Mouse (Mus musculus) stomach, postnatal 0 days (tissue): ENCODE measurements around the gene Iars. TPM values are rescaled to one million over a fixed set of nuclear protein-coding genes. Genes with fewer than 3 reads are reported as not detected.

Source experiments
- ATAC-seq: fragments of 200-750 bp; cut with Nextera tagmentation; 2 replicates; pipeline ENCODE4 v1.8.0; 2017; ENCODE audit not compliant: low FRiP score, low TSS enrichment
- DNase-seq: peaks from one replicate; pipeline ENCODE4 v3.0.0-alpha.2; 2016; ENCODE audit warnings: low spot score
- H3K27ac ChIP-seq: fragments of 300-500 bp; sonication (generic); replicated peaks from 2 replicates; pipeline ENCODE4 v1.5.1; 2014; ENCODE audit warnings: mild to moderate bottlenecking, control low read depth
- H3K27me3 ChIP-seq: fragments of 300-500 bp; sonication (generic); 2 replicates; pipeline ENCODE4 v1.6.1; 2014; ENCODE audit warnings: low read length; ENCODE audit not compliant: control insufficient read depth, insufficient read depth
- H3K36me3 ChIP-seq: fragments of 300-500 bp; sonication (generic); 2 replicates; pipeline ENCODE4 v1.6.1; 2014; ENCODE audit warnings: low read length, mixed read lengths; ENCODE audit not compliant: control insufficient read depth, insufficient read depth
- H3K4me1 ChIP-seq: fragments of 300-500 bp; sonication (generic); replicated peaks from 2 replicates; pipeline ENCODE4 v1.6.1; 2014; ENCODE audit warnings: antibody characterized with exemption; ENCODE audit not compliant: control insufficient read depth, insufficient read depth
- H3K4me2 ChIP-seq: fragments of 300-500 bp; sonication (generic); replicated peaks from 2 replicates; pipeline ENCODE4 v1.6.1; 2014; ENCODE audit warnings: low read depth, mild to moderate bottlenecking, control low read depth, moderate library complexity
- H3K4me3 ChIP-seq: fragments of 300-500 bp; sonication (generic); 2 replicates; pipeline ENCODE4 v1.5.1; 2014; ENCODE audit warnings: low read depth, low read length, control low read depth
- H3K9ac ChIP-seq: fragments of 300-500 bp; sonication (generic); 2 replicates; pipeline ENCODE4 v1.6.1; 2014; ENCODE audit warnings: mild to moderate bottlenecking, low read length, control low read depth, mixed read lengths
- H3K9me3 ChIP-seq: fragments of 300-500 bp; sonication (generic); 2 replicates; pipeline ENCODE4 v1.6.1; 2016; ENCODE audit warnings: low read length; ENCODE audit not compliant: control insufficient read depth
- CTCF ChIP-seq: IDR thresholded peaks from 2 replicates; pipeline ENCODE4 v1.5.1; 2016; ENCODE audit warnings: antibody characterized with exemption, low read depth, mild to moderate bottlenecking, moderate library complexity
- EP300 ChIP-seq: optimal IDR thresholded peaks from 2 replicates; pipeline ENCODE3; 2016; ENCODE audit warnings: antibody characterized with exemption
- WGBS: fragments of 180-500 bp; shearing (Covaris S2); extraction: QIAGEN DNeasy Blood & Tissue Kit; methylation state at CpG from one replicate; pipeline ENCODE4 v1.1.7; 2014; 5-methylcytosine and 5-hydroxymethylcytosine counted together
- polyA plus RNA-seq: library from polyadenylated mRNA; unstranded; fragments of >200 nt; fragmentation: Nextera tagmentation; extraction: Ambion mirVana; gene quantifications from 2 replicates; pipeline ENCODE4 v1.2.1, GENCODE M21; 2015

Iars gene
- polyA plus RNA-seq, 1 experiment from 2014 or later = 24.0 TPM

- DNase-seq (no peak), ATAC-seq (no peak)
- Histone ChIP-seq H3K4me1 (no peaks in the 10 kb centered on the region), H3K9ac (no peak overlapping the region), H3K27me3 (no peaks in the 10 kb centered on the region), H3K4me3 (no peak overlapping the region), H3K4me2 (no peak overlapping the region), H3K27ac (no peak overlapping the region), H3K36me3 (peaks cover 28% of the 10 kb centered on the region), H3K9me3 (no peaks in the 10 kb centered on the region)
- TF ChIP-seq CTCF = no peak
- TF ChIP-seq EP300 = no peak
- 86% methylated on average over 12 of the region's 12 CpGs for WGBS
Measured at GRCm38 (mm10) chr13:49712047-49712721, 30.3 kb downstream of the Iars start.

- H3K27me3 ChIP-seq = no peaks in the 10 kb centered on the region
- H3K4me3 ChIP-seq = no peak overlapping the region
- no peak overlapping the region for H3K9ac ChIP-seq
- TF ChIP-seq CTCF = no peak
- TF ChIP-seq EP300 = no peak
- WGBS = 88% methylated on average over 3 of the region's 3 CpGs
- no peaks in the 10 kb centered on the region for H3K4me1 ChIP-seq
- DNase-seq (no peak), ATAC-seq (no peak)
- no peak overlapping the region for H3K27ac ChIP-seq
- H3K4me2 ChIP-seq = no peak overlapping the region
- H3K36me3 ChIP-seq = peaks cover 49% of the 10 kb centered on the region
- no peaks in the 10 kb centered on the region for H3K9me3 ChIP-seq
Measured at GRCm38 (mm10) chr13:49719310-49719709, 37.4 kb downstream of the Iars start.

GRCm38 (mm10) chr13:49736430-49736829 is 54.5 kb downstream of the Iars start:
- Histone ChIP-seq H3K4me3 (no peak overlapping the region), H3K27ac (no peak overlapping the region), H3K4me1 (no peaks in the 10 kb centered on the region), H3K36me3 (peaks cover 8% of the 10 kb centered on the region), H3K9ac (no peak overlapping the region), H3K27me3 (no peaks in the 10 kb centered on the region), H3K4me2 (no peak overlapping the region), H3K9me3 (no peaks in the 10 kb centered on the region)
- ATAC-seq = no peak
- TF ChIP-seq EP300 (no peak), CTCF (no peak)
- WGBS = 84% methylated on average over 2 of the region's 2 CpGs
- no peak for DNase-seq

GRCm38 (mm10) chr13:49738011-49738410 is 56.1 kb downstream of the Iars start:
- DNase-seq = no peak
- no peak for TF ChIP-seq CTCF
- no peak for TF ChIP-seq EP300
- Histone ChIP-seq H3K4me1 (no peaks in the 10 kb centered on the region), H3K4me3 (no peak overlapping the region), H3K27ac (no peak overlapping the region), H3K9me3 (no peaks in the 10 kb centered on the region), H3K27me3 (no peaks in the 10 kb centered on the region), H3K4me2 (no peak overlapping the region), H3K36me3 (peaks cover 4% of the 10 kb centered on the region), H3K9ac (no peak overlapping the region)
- WGBS = 89% methylated on average over 2 of the region's 2 CpGs
- no peak for ATAC-seq

GRCm38 (mm10) chr13:49741285-49742040 is 59.6 kb downstream of the Iars start:
- Histone ChIP-seq H3K27me3 (no peaks in the 10 kb centered on the region), H3K36me3 (no peaks in the 10 kb centered on the region), H3K4me3 (no peak overlapping the region), H3K9me3 (no peaks in the 10 kb centered on the region), H3K4me1 (no peaks in the 10 kb centered on the region), H3K9ac (no peak overlapping the region), H3K27ac (no peak overlapping the region), H3K4me2 (no peak overlapping the region)
- ATAC-seq = no peak
- no peak for TF ChIP-seq EP300
- no peak for TF ChIP-seq CTCF
- WGBS = 86% methylated on average over 16 of the region's 16 CpGs
- no peak for DNase-seq

GRCm38 (mm10) chr13:49756591-49756990 is 74.7 kb downstream of the Iars start:
- TF ChIP-seq EP300 (no peak), CTCF (no peak)
- no peak overlapping the region for H3K4me3 ChIP-seq
- H3K9me3 ChIP-seq = no peaks in the 10 kb centered on the region
- H3K4me2 ChIP-seq = no peak overlapping the region
- no peaks in the 10 kb centered on the region for H3K4me1 ChIP-seq
- no peaks in the 10 kb centered on the region for H3K36me3 ChIP-seq
- H3K27ac ChIP-seq = no peak overlapping the region
- no peaks in the 10 kb centered on the region for H3K27me3 ChIP-seq
- no peak for ATAC-seq
- 84% methylated on average over 9 of the region's 9 CpGs for WGBS
- DNase-seq = no peak
- no peak overlapping the region for H3K9ac ChIP-seq
